Mouse (Mus musculus): ENCODE results near the gene Ttbk1. TPM values are rescaled to one million over a fixed set of nuclear protein-coding genes. Genes with fewer than 3 reads are reported as not detected.

The Ttbk1 gene
- polyA plus RNA-seq, 1 experiment, result 80.7 TPM

DNA sequence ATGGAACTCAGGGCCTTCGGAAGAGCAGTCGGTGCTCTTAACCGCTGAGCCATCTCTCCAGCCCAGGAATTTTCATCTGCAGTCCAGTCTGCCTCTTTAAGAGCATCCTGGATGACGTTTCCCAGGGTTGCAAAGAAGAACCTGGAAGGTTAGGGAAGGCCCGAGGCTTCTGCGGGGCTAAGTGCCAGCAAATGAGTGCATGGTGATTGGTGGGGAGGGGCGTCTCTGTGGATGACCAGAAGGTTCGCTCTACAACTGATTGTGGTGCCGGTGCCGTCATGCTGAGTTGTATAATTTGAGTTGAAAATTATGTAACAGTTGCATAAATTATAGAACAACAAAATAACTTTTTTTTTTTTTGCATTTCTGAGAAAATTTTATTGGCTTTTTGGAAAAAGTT is 48.3 kb downstream of the Ttbk1 start:
- no peak overlapping the region for H3K4me3 ChIP-seq (ENCODE audit: control insufficient read depth, low read depth, low read length)
- TF ChIP-seq CTCF (IDR thresholded peaks at IDR 0.05; ENCODE audit: control insufficient read depth, insufficient read depth, insufficient replicate concordance, low read depth, low read length), result no peak
- no peak for TF ChIP-seq POLR2A (IDR thresholded peaks at IDR 0.05; ENCODE audit: control insufficient read depth, low read depth, low read length)
- no peaks in the 10 kb centered on the region for H3K27me3 ChIP-seq (ENCODE audit: control insufficient read depth, insufficient read depth, low read length)

DNA sequence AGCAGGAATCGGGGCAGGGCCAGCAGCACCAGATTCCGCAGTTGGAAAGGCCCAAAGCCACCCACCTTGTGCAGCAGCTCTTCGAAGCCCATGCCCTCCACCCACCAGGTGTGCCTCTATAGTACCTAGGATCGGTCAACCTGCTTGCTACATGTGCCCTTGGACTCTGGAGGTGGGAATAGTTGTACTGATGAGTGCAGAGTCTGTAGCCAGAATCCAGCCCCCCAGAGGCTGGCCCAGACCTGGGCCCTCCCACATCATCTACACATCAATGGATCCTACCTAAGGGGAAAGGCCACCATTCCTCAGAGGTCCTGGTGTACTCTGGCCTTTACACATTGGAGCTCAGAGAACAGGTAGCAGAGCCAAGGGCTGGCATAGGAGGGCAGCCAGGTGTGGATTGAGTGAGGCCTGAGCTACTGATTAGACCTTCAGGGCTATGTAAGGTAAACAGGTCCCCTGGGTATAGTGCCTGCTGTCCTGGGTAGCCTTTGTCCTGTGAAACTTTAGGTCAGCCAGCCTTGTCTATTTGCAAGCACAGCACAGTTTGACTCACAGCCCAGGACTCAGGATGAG is 49.1 kb downstream of the Ttbk1 start, which contains the start of gene Slc22a7:
TSS of gene Slc22a7 (minus strand) at position 160 of the 576 bp plus-strand sequence.
- H3K27ac ChIP-seq (ENCODE audit: control insufficient read depth, insufficient read depth, low read depth, low read length), result no peak within 1 kb of the TSS
- TF ChIP-seq CTCF (IDR thresholded peaks at IDR 0.05; ENCODE audit: control insufficient read depth, insufficient read depth, insufficient replicate concordance, low read depth, low read length), result no peak
- no peak for TF ChIP-seq POLR2A (IDR thresholded peaks at IDR 0.05; ENCODE audit: control insufficient read depth, low read depth, low read length)
- H3K27me3 ChIP-seq (ENCODE audit: control insufficient read depth, insufficient read depth, low read length), result no peaks in the 10 kb centered on the region
- H3K36me3 ChIP-seq (ENCODE audit: control insufficient read depth, insufficient read depth, low read length), result no peaks in the 10 kb centered on the region
- no peak within 1 kb of the TSS for H3K4me3 ChIP-seq (ENCODE audit: control insufficient read depth, low read depth, low read length)
- peaks cover 4% of the 10 kb centered on the region for H3K4me1 ChIP-seq (ENCODE audit: control insufficient read depth, insufficient read depth, low read length)

More for the DNA sequence above, 48.3 kb downstream of the Ttbk1 start:
- Histone ChIP-seq H3K36me3 (ENCODE audit: control insufficient read depth, insufficient read depth, low read length) (no peaks in the 10 kb centered on the region), H3K4me1 (ENCODE audit: control insufficient read depth, insufficient read depth, low read length) (peaks cover 2% of the 10 kb centered on the region), H3K27ac (ENCODE audit: control insufficient read depth, insufficient read depth, low read depth, low read length) (no peak overlapping the region)

DNA sequence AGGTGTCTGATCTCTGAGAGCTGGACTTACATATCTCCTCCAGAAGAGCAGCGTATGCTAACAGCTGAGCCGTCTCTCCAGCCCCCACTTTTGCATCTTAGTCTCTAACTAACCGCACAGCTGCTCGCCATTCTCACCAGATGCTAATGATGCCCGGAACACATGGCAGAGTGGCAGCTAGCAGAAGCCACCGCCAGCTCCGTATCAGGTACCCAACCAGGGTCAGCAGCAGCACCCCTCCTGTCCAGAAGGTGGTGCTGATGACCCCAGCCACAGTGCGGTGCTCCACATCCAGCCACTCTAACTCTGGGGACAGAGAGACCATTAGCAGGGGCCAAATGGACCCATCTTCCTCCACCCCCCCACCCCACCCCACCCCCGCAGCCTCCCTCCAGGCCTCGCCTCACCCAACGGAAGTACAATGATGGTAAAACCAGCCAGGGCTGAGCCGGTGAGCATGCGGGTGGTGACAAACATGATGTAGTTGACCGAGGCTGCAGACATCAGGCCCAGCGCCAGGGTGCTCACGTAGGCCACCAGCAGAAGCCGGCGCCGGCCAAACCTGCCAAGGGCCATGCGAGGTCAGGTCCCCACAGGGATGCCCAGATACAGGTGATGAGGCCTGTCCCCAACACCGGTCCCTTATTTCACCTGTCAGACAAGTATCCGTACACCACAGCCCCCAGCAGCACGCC is 50.7 kb downstream of the Ttbk1 start:
- H3K27me3 ChIP-seq (ENCODE audit: control insufficient read depth, insufficient read depth, low read length), result no peaks in the 10 kb centered on the region
- TF ChIP-seq POLR2A (IDR thresholded peaks at IDR 0.05; ENCODE audit: control insufficient read depth, low read depth, low read length), result no peak
- peak; percentile 22; the same call in 1 of the 2 replicates for TF ChIP-seq CTCF (IDR thresholded peaks at IDR 0.05; ENCODE audit: control insufficient read depth, insufficient read depth, insufficient replicate concordance, low read depth, low read length)
- peaks cover 4% of the 10 kb centered on the region; the same call in 1 of the 2 replicates for H3K4me1 ChIP-seq (ENCODE audit: control insufficient read depth, insufficient read depth, low read length)
- no peak overlapping the region for H3K27ac ChIP-seq (ENCODE audit: control insufficient read depth, insufficient read depth, low read depth, low read length)
- H3K4me3 ChIP-seq (ENCODE audit: control insufficient read depth, low read depth, low read length), result no peak overlapping the region
- H3K36me3 ChIP-seq (ENCODE audit: control insufficient read depth, insufficient read depth, low read length), result no peaks in the 10 kb centered on the region

DNA sequence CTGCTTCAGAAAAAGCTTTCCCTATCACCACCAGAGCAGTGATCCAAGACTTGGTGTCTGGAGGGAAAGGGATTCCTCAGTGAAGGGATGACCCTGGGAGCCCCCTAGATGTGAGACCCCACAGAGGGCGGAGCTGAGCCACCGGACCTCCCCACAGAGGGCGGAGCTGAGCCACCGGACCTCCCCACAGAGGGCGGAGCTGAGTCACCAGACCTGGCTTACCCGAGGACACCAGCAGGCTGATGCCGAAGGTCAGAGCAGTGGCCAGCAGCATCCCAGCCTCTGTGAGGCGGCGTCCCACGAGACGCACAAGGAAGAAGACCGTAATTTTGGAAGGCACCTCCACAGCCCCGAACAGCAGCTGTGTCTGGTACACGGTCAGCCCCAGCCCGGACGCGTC is 53.8 kb downstream of the Ttbk1 start:
- H3K27ac ChIP-seq (ENCODE audit: control insufficient read depth, insufficient read depth, low read depth, low read length), result no peak overlapping the region
- H3K4me3 ChIP-seq (ENCODE audit: control insufficient read depth, low read depth, low read length), result peak overlapping the region; percentile 59
- H3K36me3 ChIP-seq (ENCODE audit: control insufficient read depth, insufficient read depth, low read length), result no peaks in the 10 kb centered on the region
- H3K27me3 ChIP-seq (ENCODE audit: control insufficient read depth, insufficient read depth, low read length), result no peaks in the 10 kb centered on the region
- peaks cover 4% of the 10 kb centered on the region; the same call in 1 of the 2 replicates for H3K4me1 ChIP-seq (ENCODE audit: control insufficient read depth, insufficient read depth, low read length)
- no peak for TF ChIP-seq CTCF (IDR thresholded peaks at IDR 0.05; ENCODE audit: control insufficient read depth, insufficient read depth, insufficient replicate concordance, low read depth, low read length)
- no peak for TF ChIP-seq POLR2A (IDR thresholded peaks at IDR 0.05; ENCODE audit: control insufficient read depth, low read depth, low read length)

DNA sequence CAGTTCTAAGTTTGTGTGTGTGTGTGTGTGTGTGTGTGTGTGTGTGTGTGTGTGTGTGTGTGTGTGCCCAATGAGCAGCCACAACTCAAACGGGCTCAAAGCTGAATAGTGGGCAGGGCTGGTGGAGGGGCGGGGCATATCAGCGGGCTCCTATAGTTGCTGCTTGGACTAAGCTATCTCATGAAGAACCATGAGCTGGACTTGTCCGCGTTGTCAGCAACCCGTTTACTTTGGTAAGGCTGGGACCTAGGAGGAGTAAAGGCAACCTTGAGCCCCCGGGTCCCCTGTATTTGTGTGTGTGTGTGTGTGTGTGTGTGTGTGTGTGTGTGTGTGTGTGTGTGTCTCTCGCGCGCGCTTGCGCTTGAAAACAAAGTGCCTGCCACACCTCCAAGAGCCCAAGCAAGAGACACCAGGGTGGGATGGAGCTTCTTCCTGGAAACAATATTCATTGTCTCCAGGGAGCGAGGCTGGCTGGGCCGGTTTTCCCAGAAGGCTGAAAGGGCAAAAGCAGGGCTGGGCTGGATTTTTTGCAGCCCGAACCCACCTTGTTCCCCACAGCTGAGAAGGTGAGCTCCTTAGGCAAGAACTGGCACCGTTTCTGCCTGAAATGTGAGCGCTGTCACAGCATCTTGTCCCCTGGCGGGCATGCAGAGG is 58.6 kb downstream of the Ttbk1 start, which contains the start of gene Crip3:
TSS of gene Crip3 (plus strand) at position 166 of the 654 bp plus-strand sequence.
- peaks cover 2% of the 10 kb centered on the region; the same call in 1 of the 2 replicates for H3K4me1 ChIP-seq (ENCODE audit: control insufficient read depth, insufficient read depth, low read length)
- peaks cover 2% of the 10 kb centered on the region for H3K36me3 ChIP-seq (ENCODE audit: control insufficient read depth, insufficient read depth, low read length)
- no peak within 1 kb of the TSS for H3K27ac ChIP-seq (ENCODE audit: control insufficient read depth, insufficient read depth, low read depth, low read length)
- TF ChIP-seq CTCF (IDR thresholded peaks at IDR 0.05; ENCODE audit: control insufficient read depth, insufficient read depth, insufficient replicate concordance, low read depth, low read length) (no peak), POLR2A (IDR thresholded peaks at IDR 0.05; ENCODE audit: control insufficient read depth, low read depth, low read length) (no peak)
- no peaks in the 10 kb centered on the region for H3K27me3 ChIP-seq (ENCODE audit: control insufficient read depth, insufficient read depth, low read length)
- H3K4me3 ChIP-seq (ENCODE audit: control insufficient read depth, low read depth, low read length), result no peak within 1 kb of the TSS

DNA sequence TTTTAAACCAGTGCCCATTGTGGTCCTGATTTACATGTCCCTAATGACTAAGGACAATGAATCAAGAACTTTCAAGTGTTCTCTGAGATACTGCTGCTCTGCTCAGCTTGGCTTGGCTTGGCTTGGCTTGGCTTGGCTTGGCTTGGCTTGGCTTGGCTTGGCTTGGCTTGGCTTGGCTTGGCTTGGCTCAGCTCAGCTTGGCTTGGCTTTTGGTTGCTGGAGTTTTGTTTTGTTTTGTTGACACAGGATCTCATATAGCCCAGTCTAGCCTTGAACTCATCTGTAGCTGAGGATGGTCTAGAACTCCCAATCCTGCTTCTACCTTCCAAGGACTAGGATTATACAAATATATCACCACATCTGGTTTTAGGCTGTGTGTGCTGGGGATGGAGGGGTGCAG is 61.0 kb downstream of the Ttbk1 start:
- no peaks in the 10 kb centered on the region for H3K4me1 ChIP-seq (ENCODE audit: control insufficient read depth, insufficient read depth, low read length)
- H3K36me3 ChIP-seq (ENCODE audit: control insufficient read depth, insufficient read depth, low read length), result peaks cover 2% of the 10 kb centered on the region
- H3K27me3 ChIP-seq (ENCODE audit: control insufficient read depth, insufficient read depth, low read length), result no peaks in the 10 kb centered on the region
- no peak overlapping the region for H3K27ac ChIP-seq (ENCODE audit: control insufficient read depth, insufficient read depth, low read depth, low read length)
- TF ChIP-seq POLR2A (IDR thresholded peaks at IDR 0.05; ENCODE audit: control insufficient read depth, low read depth, low read length) (no peak), CTCF (IDR thresholded peaks at IDR 0.05; ENCODE audit: control insufficient read depth, insufficient read depth, insufficient replicate concordance, low read depth, low read length) (no peak)
- H3K4me3 ChIP-seq (ENCODE audit: control insufficient read depth, low read depth, low read length), result no peak overlapping the region

DNA sequence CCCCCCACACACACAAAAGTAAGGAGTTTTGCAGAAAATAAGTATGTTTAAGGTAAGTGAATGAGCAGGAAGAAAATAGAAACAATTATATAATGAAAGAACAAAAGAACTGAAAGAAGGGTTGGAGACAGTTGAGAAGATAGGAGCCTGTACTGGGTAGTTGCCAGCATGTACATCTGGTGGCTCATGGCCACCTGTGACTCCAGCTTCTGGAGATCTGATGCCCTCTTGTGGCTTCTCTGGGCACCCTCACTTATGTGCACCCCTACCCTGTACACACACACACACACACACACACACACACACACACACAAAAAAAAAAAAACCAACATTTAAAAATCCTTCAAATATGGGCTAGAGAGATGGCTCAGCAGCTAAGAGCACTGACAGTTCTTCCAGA is 67.8 kb downstream of the Ttbk1 start:
- Histone ChIP-seq H3K27ac (ENCODE audit: control insufficient read depth, insufficient read depth, low read depth, low read length) (no peak overlapping the region), H3K36me3 (ENCODE audit: control insufficient read depth, insufficient read depth, low read length) (no peaks in the 10 kb centered on the region), H3K4me1 (ENCODE audit: control insufficient read depth, insufficient read depth, low read length) (no peaks in the 10 kb centered on the region), H3K4me3 (ENCODE audit: control insufficient read depth, low read depth, low read length) (no peak overlapping the region), H3K27me3 (ENCODE audit: control insufficient read depth, insufficient read depth, low read length) (no peaks in the 10 kb centered on the region)
- TF ChIP-seq CTCF (IDR thresholded peaks at IDR 0.05; ENCODE audit: control insufficient read depth, insufficient read depth, insufficient replicate concordance, low read depth, low read length) (no peak), POLR2A (IDR thresholded peaks at IDR 0.05; ENCODE audit: control insufficient read depth, low read depth, low read length) (no peak)
